Mouse (Mus musculus): Measurements from ENCODE around the gene Snap25. TPM values are rescaled to one million over a fixed set of nuclear protein-coding genes. Genes with fewer than 3 reads are reported as not detected.
A peak's percentile ranks its signal among the peaks of the same experiment; 100 is the strongest.

The Snap25 gene
- total and polyA plus RNA-seq, 2 experiments: 0.09 TPM; not detected in 1

DNA sequence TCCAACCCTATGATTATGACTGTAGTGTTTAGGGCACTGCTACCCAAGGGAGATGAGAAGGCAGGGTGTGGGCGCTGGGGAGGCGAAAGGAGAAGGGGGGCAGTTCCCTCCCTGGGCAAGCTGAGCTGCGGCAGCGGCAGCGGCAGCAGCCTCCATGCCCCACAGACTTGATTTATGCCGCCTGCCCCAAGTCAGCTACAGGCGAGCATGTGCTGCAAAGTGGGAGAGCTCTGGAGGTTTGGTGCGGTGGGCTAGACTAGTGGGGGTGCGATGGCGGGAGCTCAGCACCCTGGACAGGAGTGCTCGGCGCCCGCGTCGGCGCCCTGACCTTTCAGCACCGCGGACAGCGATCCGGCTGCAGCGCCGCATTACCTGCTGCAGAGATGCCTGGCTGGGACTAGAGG, 757 bp downstream of the Snap25 start:
- peaks cover 4% of the 10 kb centered on the region; the same call in 1 of the 2 replicates for H3K27me3 ChIP-seq (ENCODE audit: control insufficient read depth, insufficient read depth, low read length)
- H3K27ac ChIP-seq (replicated peaks; ENCODE audit: insufficient read depth, low read depth, low read length): no peak overlapping the region
- H3K4me1 ChIP-seq (ENCODE audit: control insufficient read depth, insufficient read depth, low read length): no peaks in the 10 kb centered on the region
- no peaks in the 10 kb centered on the region for H3K79me2 ChIP-seq (ENCODE audit: control insufficient read depth, insufficient read depth, low read length)
- no peaks in the 10 kb centered on the region for H3K36me3 ChIP-seq (ENCODE audit: control insufficient read depth, insufficient read depth, low read length)
- no peak overlapping the region for H3K4me3 ChIP-seq (ENCODE audit: insufficient read depth, low read depth, low read length)
- 2% methylated on average over 22 of the region's 22 CpGs for WGBS
- peak; percentile 43 for DNase-seq (ENCODE audit: extremely low read depth, low read depth, low spot score)
- TF ChIP-seq CTCF (IDR thresholded peaks at IDR 0.05; ENCODE audit: low read depth, low read length) (0 out of 2 replicates have a peak, but pooled peaks have one; percentile 4), POLR2A (IDR thresholded peaks at IDR 0.05; ENCODE audit: extremely low read depth, insufficient read depth, low read length) (no peak)
- no peak overlapping the region for H3K9ac ChIP-seq (ENCODE audit: low read depth, low read length)

DNA sequence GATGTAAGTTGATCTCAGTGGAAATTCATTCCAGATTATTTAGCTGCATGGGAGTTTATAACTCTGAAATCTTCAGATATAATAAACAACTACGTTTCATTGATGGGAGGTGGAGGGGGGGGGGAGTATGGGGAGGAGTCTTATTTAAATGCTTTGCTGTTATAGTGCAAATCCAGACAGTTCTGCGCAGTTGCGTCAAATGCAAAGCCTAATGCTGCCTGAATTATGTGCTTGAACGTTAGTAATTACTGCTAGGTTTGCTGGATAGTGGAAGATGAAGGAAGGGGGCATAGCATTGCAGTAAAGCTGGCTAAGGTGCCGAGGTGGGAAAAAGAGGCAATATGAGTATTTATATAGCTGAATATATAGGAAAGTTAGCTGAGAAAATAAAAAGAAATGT, 2.3 kb downstream of the Snap25 start:
- no peak overlapping the region for H3K9ac ChIP-seq (ENCODE audit: low read depth, low read length)
- DNase-seq (ENCODE audit: extremely low read depth, low read depth, low spot score): no peak
- no peak for TF ChIP-seq CTCF (IDR thresholded peaks at IDR 0.05; ENCODE audit: low read depth, low read length)
- TF ChIP-seq POLR2A (IDR thresholded peaks at IDR 0.05; ENCODE audit: extremely low read depth, insufficient read depth, low read length): no peak
- peaks cover 4% of the 10 kb centered on the region; the same call in 1 of the 2 replicates for H3K27me3 ChIP-seq (ENCODE audit: control insufficient read depth, insufficient read depth, low read length)
- H3K36me3 ChIP-seq (ENCODE audit: control insufficient read depth, insufficient read depth, low read length): no peaks in the 10 kb centered on the region
- 66% methylated on average over 5 of the region's 5 CpGs for WGBS
- no peaks in the 10 kb centered on the region for H3K4me1 ChIP-seq (ENCODE audit: control insufficient read depth, insufficient read depth, low read length)
- H3K79me2 ChIP-seq (ENCODE audit: control insufficient read depth, insufficient read depth, low read length): no peaks in the 10 kb centered on the region
- no peak overlapping the region for H3K27ac ChIP-seq (replicated peaks; ENCODE audit: insufficient read depth, low read depth, low read length)
- H3K4me3 ChIP-seq (ENCODE audit: insufficient read depth, low read depth, low read length): no peak overlapping the region

GRCm38 (mm10) chr2:136716400-136716799, 3.1 kb downstream of the Snap25 start:
- no peak for DNase-seq (ENCODE audit: extremely low read depth, low read depth, low spot score)
- Histone ChIP-seq H3K4me3 (ENCODE audit: insufficient read depth, low read depth, low read length) (no peak overlapping the region), H3K36me3 (ENCODE audit: control insufficient read depth, insufficient read depth, low read length) (no peaks in the 10 kb centered on the region), H3K27ac (replicated peaks; ENCODE audit: insufficient read depth, low read depth, low read length) (no peak overlapping the region), H3K27me3 (ENCODE audit: control insufficient read depth, insufficient read depth, low read length) (peaks cover 4% of the 10 kb centered on the region; the same call in 1 of the 2 replicates), H3K9ac (ENCODE audit: low read depth, low read length) (no peak overlapping the region), H3K79me2 (ENCODE audit: control insufficient read depth, insufficient read depth, low read length) (no peaks in the 10 kb centered on the region), H3K4me1 (ENCODE audit: control insufficient read depth, insufficient read depth, low read length) (no peaks in the 10 kb centered on the region)
- TF ChIP-seq CTCF (IDR thresholded peaks at IDR 0.05; ENCODE audit: low read depth, low read length) (no peak), POLR2A (IDR thresholded peaks at IDR 0.05; ENCODE audit: extremely low read depth, insufficient read depth, low read length) (no peak)
- 57% methylated on average over 1 of the region's 1 CpGs for WGBS

DNA sequence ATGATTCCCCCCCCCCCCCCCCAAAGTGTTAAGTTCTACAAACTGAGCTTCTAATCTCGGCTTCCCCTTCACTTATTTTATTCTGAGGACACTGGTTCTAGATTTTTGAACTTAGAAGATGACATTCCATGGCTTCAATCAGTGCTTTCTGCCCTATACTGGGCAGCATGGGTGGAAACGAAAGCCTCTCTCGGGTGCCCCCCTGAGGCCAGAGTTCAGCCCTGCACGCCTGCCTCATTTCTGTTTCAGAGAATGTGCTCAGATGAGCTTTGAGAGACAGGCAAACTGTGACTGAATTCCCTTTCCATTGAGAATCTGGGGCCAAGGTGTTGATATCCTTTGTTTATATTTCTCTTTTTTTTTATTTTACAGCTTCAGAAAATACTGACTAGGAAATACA, 7.0 kb downstream of the Snap25 start:
- no peak overlapping the region for H3K27ac ChIP-seq (replicated peaks; ENCODE audit: insufficient read depth, low read depth, low read length)
- H3K79me2 ChIP-seq (ENCODE audit: control insufficient read depth, insufficient read depth, low read length): no peaks in the 10 kb centered on the region
- H3K36me3 ChIP-seq (ENCODE audit: control insufficient read depth, insufficient read depth, low read length): no peaks in the 10 kb centered on the region
- H3K4me1 ChIP-seq (ENCODE audit: control insufficient read depth, insufficient read depth, low read length): no peaks in the 10 kb centered on the region
- no peak overlapping the region for H3K9ac ChIP-seq (ENCODE audit: low read depth, low read length)
- no peak overlapping the region for H3K4me3 ChIP-seq (ENCODE audit: insufficient read depth, low read depth, low read length)
- peak; percentile 75 for TF ChIP-seq CTCF (IDR thresholded peaks at IDR 0.05; ENCODE audit: low read depth, low read length)
- TF ChIP-seq POLR2A (IDR thresholded peaks at IDR 0.05; ENCODE audit: extremely low read depth, insufficient read depth, low read length): no peak
- DNase-seq (ENCODE audit: extremely low read depth, low read depth, low spot score): no peak
- H3K27me3 ChIP-seq (ENCODE audit: control insufficient read depth, insufficient read depth, low read length): no peaks in the 10 kb centered on the region
- 24% methylated on average over 4 of the region's 4 CpGs for WGBS

GRCm38 (mm10) chr2:136738260-136738659, 25.0 kb downstream of the Snap25 start:
- Histone ChIP-seq H3K27ac (replicated peaks; ENCODE audit: insufficient read depth, low read depth, low read length) (no peak overlapping the region), H3K9ac (ENCODE audit: low read depth, low read length) (no peak overlapping the region), H3K36me3 (ENCODE audit: control insufficient read depth, insufficient read depth, low read length) (no peaks in the 10 kb centered on the region), H3K4me3 (ENCODE audit: insufficient read depth, low read depth, low read length) (no peak overlapping the region), H3K4me1 (ENCODE audit: control insufficient read depth, insufficient read depth, low read length) (no peaks in the 10 kb centered on the region), H3K79me2 (ENCODE audit: control insufficient read depth, insufficient read depth, low read length) (no peaks in the 10 kb centered on the region), H3K27me3 (ENCODE audit: control insufficient read depth, insufficient read depth, low read length) (no peaks in the 10 kb centered on the region; the same call in 1 of the 2 replicates)
- 64% methylated on average over 2 of the region's 2 CpGs for WGBS
- TF ChIP-seq CTCF (IDR thresholded peaks at IDR 0.05; ENCODE audit: low read depth, low read length) (no peak), POLR2A (IDR thresholded peaks at IDR 0.05; ENCODE audit: extremely low read depth, insufficient read depth, low read length) (no peak)
- no peak for DNase-seq (ENCODE audit: extremely low read depth, low read depth, low spot score)

GRCm38 (mm10) chr2:136742230-136742629, 29.0 kb downstream of the Snap25 start:
- H3K36me3 ChIP-seq (ENCODE audit: control insufficient read depth, insufficient read depth, low read length): no peaks in the 10 kb centered on the region
- no peaks in the 10 kb centered on the region; the same call in 1 of the 2 replicates for H3K27me3 ChIP-seq (ENCODE audit: control insufficient read depth, insufficient read depth, low read length)
- DNase-seq (ENCODE audit: extremely low read depth, low read depth, low spot score): no peak
- 58% methylated on average over 2 of the region's 2 CpGs for WGBS
- H3K9ac ChIP-seq (ENCODE audit: low read depth, low read length): no peak overlapping the region
- H3K4me3 ChIP-seq (ENCODE audit: insufficient read depth, low read depth, low read length): no peak overlapping the region
- no peaks in the 10 kb centered on the region for H3K79me2 ChIP-seq (ENCODE audit: control insufficient read depth, insufficient read depth, low read length)
- no peak overlapping the region for H3K27ac ChIP-seq (replicated peaks; ENCODE audit: insufficient read depth, low read depth, low read length)
- TF ChIP-seq CTCF (IDR thresholded peaks at IDR 0.05; ENCODE audit: low read depth, low read length): no peak
- no peak for TF ChIP-seq POLR2A (IDR thresholded peaks at IDR 0.05; ENCODE audit: extremely low read depth, insufficient read depth, low read length)
- H3K4me1 ChIP-seq (ENCODE audit: control insufficient read depth, insufficient read depth, low read length): no peaks in the 10 kb centered on the region
